Mouse (Mus musculus) heart, postnatal 0 days (tissue): Measurements from ENCODE around the gene Trmt1.

Experiments
- CTCF ChIP-seq: IDR thresholded peaks from 2 replicates; pipeline ENCODE4 v1.5.1; 2016; ENCODE audit warnings: antibody characterized with exemption, control low read depth, low read depth
- EP300 ChIP-seq: IDR thresholded peaks from 2 replicates; pipeline ENCODE4 v1.6.1; 2016; ENCODE audit warnings: antibody characterized with exemption, low read depth

- TF ChIP-seq CTCF (no peak), EP300 (no peak)
Observed at GRCm38 (mm10) chr8:84738266-84738665, 52.2 kb downstream of the Trmt1 start.
